Mouse (Mus musculus): ENCODE results near the gene Polm.

GRCm38 (mm10) chr11:5805711-5806110 is 32.1 kb downstream of the Polm start:
- TF ChIP-seq CTCF (IDR thresholded peaks at IDR 0.05; ENCODE audit: control insufficient read depth, insufficient read depth, insufficient read length) (no peak), USF1 (IDR thresholded peaks at IDR 0.05; ENCODE audit: low read depth) (no peak), MAX (IDR thresholded peaks at IDR 0.05) (no peak), CEBPB (IDR thresholded peaks at IDR 0.05; ENCODE audit: low read depth) (no peak), MYOD1 (IDR thresholded peaks at IDR 0.05; ENCODE audit: control insufficient read depth, insufficient read length, low read depth) (no peak), MYOG (IDR thresholded peaks at IDR 0.05; ENCODE audit: control insufficient read depth, extremely low read depth, insufficient read length) (no peak), FOSL1 (IDR thresholded peaks at IDR 0.05; ENCODE audit: insufficient read depth, low read length, poor library complexity, severe bottlenecking) (no peak)

All from C2C12 (cell line).